Mouse (Mus musculus) limb, embryonic 12.5 days (tissue): ENCODE measurements at regions not wholly inside any gene's neighbourhood (a gene's known extent, or its start where the extent isn't known, plus 50 kb on each side); places are given as distances from the start of the nearest gene placed in this dataset.
A peak's percentile ranks its signal among the peaks of the same experiment; 100 is the strongest.

Experiments
- ATAC-seq: fragments of 200-750 bp; cut with Nextera tagmentation; 2 replicates; pipeline ENCODE4 v1.8.0; 2017; ENCODE audit warnings: low read depth, moderate TSS enrichment; ENCODE audit not compliant: insufficient number of reproducible peaks, insufficient read depth, low FRiP score, low TSS enrichment
- H3K27ac ChIP-seq: fragments of 300-500 bp; sonication (generic); 2 replicates; pipeline ENCODE4 v1.5.1; 2016; ENCODE audit warnings: mild to moderate bottlenecking, moderate library complexity
- H3K27me3 ChIP-seq: fragments of 300-500 bp; sonication (generic); 2 replicates; pipeline ENCODE4 v1.6.1; 2016; ENCODE audit warnings: mild to moderate bottlenecking, moderate library complexity
- H3K36me3 ChIP-seq: fragments of 300-500 bp; sonication (generic); 2 replicates; pipeline ENCODE4 v1.6.1; 2016; ENCODE audit warnings: mild to moderate bottlenecking, moderate library complexity
- H3K4me1 ChIP-seq: fragments of 300-500 bp; sonication (generic); replicated peaks from 2 replicates; pipeline ENCODE4 v1.6.1; 2016
- H3K4me2 ChIP-seq: fragments of 300-500 bp; sonication (generic); 2 replicates; pipeline ENCODE4 v1.6.1; 2016; ENCODE audit warnings: mild to moderate bottlenecking, moderate library complexity
- H3K4me3 ChIP-seq: fragments of 300-500 bp; sonication (generic); replicated peaks from 2 replicates; pipeline ENCODE4 v1.5.1; 2016; ENCODE audit warnings: mild to moderate bottlenecking
- H3K9ac ChIP-seq: fragments of 300-500 bp; sonication (generic); replicated peaks from 2 replicates; pipeline ENCODE4 v1.6.1; 2016; ENCODE audit warnings: mild to moderate bottlenecking, moderate library complexity
- H3K9me3 ChIP-seq: fragments of 300-500 bp; sonication (generic); 2 replicates; pipeline ENCODE4 v1.6.1; 2016; ENCODE audit warnings: mild to moderate bottlenecking, moderate library complexity
- WGBS: fragments of 180-500 bp; shearing (Covaris S2); methylation state at CpG from one replicate; pipeline ENCODE4 v1.1.7; 2016; 5-methylcytosine and 5-hydroxymethylcytosine counted together

DNA sequence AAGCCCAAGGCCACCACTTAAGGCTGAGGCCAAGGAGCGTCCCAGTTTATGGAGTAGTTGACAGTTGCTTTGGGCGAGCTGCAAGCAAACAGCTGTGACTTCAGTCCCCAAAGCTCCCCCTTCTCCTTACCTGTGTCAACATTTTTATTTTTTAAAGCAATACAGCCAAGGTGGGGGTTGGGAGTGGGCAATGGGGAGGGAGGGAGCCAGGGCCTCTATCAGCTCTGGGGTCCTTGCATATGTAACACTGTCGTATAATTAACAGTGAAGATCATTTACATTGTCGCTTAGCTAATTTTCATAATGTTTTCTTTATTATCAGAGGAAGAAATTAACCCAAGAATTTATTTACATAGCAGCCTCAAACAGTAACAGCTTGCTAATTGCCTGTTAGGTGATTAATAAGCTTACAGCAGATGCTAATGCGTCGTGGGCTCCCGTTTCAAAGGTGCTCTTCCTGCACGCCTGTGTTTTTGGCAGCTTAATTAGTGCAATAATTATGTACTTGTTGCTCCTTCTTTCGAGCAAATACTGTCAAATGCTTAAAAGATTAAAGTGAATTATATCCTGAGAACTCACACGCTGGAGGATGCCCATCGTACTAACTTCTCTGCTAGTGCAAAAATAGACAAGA lies 227.4 kb upstream of the Tle3 start:
- Histone ChIP-seq H3K36me3 (no peaks in the 10 kb centered on the region), H3K9ac (no peak overlapping the region), H3K4me3 (no peak overlapping the region), H3K4me1 (peaks cover 3% of the 10 kb centered on the region; the same call in 1 of the 2 replicates), H3K27ac (no peak overlapping the region), H3K27me3 (peaks cover 9% of the 10 kb centered on the region; the same call in 1 of the 2 replicates), H3K4me2 (no peak overlapping the region), H3K9me3 (no peaks in the 10 kb centered on the region)
- no peak for ATAC-seq
- 38% methylated on average over 11 of the region's 11 CpGs for WGBS

GRCm38 (mm10) chr9:61145738-61146137 lies 226.4 kb upstream of the Tle3 start:
- H3K9me3 ChIP-seq = no peaks in the 10 kb centered on the region
- H3K27me3 ChIP-seq = peaks cover 9% of the 10 kb centered on the region; the same call in 1 of the 2 replicates
- WGBS = 82% methylated on average over 8 of the region's 8 CpGs
- H3K4me2 ChIP-seq = no peak overlapping the region
- no peak overlapping the region for H3K27ac ChIP-seq
- no peak overlapping the region for H3K4me3 ChIP-seq
- no peaks in the 10 kb centered on the region for H3K36me3 ChIP-seq
- no peak for ATAC-seq
- H3K9ac ChIP-seq = no peak overlapping the region
- peaks cover 3% of the 10 kb centered on the region; the same call in 1 of the 2 replicates for H3K4me1 ChIP-seq

- H3K27me3 ChIP-seq = peaks cover 5% of the 10 kb centered on the region; the same call in 1 of the 2 replicates
- H3K9ac ChIP-seq = no peak overlapping the region
- peaks cover 16% of the 10 kb centered on the region for H3K4me1 ChIP-seq
- H3K27ac ChIP-seq = no peak overlapping the region
- WGBS = 84% methylated on average over 4 of the region's 4 CpGs
- H3K4me3 ChIP-seq = no peak overlapping the region
- no peaks in the 10 kb centered on the region for H3K36me3 ChIP-seq
- no peak overlapping the region for H3K4me2 ChIP-seq
- no peak for ATAC-seq
- no peaks in the 10 kb centered on the region for H3K9me3 ChIP-seq
Observed at GRCm38 (mm10) chr9:61151201-61151600, 221.0 kb upstream of the Tle3 start.

GRCm38 (mm10) chr9:61151901-61152337 lies 220.2 kb upstream of the Tle3 start:
- no peak overlapping the region for H3K27ac ChIP-seq
- no peak overlapping the region for H3K4me2 ChIP-seq
- H3K9ac ChIP-seq = no peak overlapping the region
- no peak for ATAC-seq
- 0 out of 2 replicates have a peak, but pooled peaks cover 4% of the 10 kb centered on the region for H3K9me3 ChIP-seq
- H3K27me3 ChIP-seq = peaks cover 5% of the 10 kb centered on the region
- H3K4me1 ChIP-seq = peaks cover 16% of the 10 kb centered on the region
- H3K4me3 ChIP-seq = no peak overlapping the region
- H3K36me3 ChIP-seq = no peaks in the 10 kb centered on the region
- 50% methylated on average over 12 of the region's 12 CpGs for WGBS

GRCm38 (mm10) chr9:61154721-61155120 lies 217.4 kb upstream of the Tle3 start:
- no peak for ATAC-seq
- H3K27ac ChIP-seq = no peak overlapping the region
- no peak overlapping the region for H3K4me3 ChIP-seq
- no peaks in the 10 kb centered on the region for H3K36me3 ChIP-seq
- H3K9me3 ChIP-seq = 0 out of 2 replicates have a peak, but pooled peaks cover 6% of the 10 kb centered on the region
- peaks cover 11% of the 10 kb centered on the region for H3K27me3 ChIP-seq
- WGBS = 33% methylated on average over 6 of the region's 6 CpGs
- H3K4me2 ChIP-seq = no peak overlapping the region
- H3K4me1 ChIP-seq = peaks cover 23% of the 10 kb centered on the region
- no peak overlapping the region for H3K9ac ChIP-seq

DNA sequence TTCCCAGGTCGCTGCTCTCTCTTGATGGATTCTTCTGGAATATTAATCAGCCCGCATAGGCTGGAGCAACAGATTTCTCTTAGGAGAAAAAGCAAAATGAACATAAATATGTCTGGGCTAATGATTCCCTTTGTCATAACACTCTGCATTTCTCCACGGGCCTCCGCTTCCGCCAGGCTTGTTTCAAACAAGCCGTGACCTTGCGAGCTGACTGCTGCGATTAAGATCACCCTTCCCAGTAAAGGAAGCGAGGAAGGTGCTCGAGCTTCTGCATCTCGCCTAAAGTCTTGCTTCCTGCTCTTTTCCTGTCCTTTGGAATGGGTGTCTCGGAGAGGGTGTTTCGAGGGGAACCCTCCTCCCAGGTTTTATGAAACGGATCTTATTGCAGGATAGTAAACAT lies 216.3 kb upstream of the Tle3 start:
- H3K4me1 ChIP-seq = peaks cover 23% of the 10 kb centered on the region
- H3K4me3 ChIP-seq = no peak overlapping the region
- H3K27me3 ChIP-seq = peaks cover 13% of the 10 kb centered on the region
- H3K36me3 ChIP-seq = no peaks in the 10 kb centered on the region
- no peak overlapping the region for H3K27ac ChIP-seq
- H3K4me2 ChIP-seq = no peak overlapping the region
- no peak for ATAC-seq
- no peak overlapping the region for H3K9ac ChIP-seq
- 0 out of 2 replicates have a peak, but pooled peaks cover 6% of the 10 kb centered on the region for H3K9me3 ChIP-seq
- WGBS = 43% methylated on average over 14 of the region's 14 CpGs

DNA sequence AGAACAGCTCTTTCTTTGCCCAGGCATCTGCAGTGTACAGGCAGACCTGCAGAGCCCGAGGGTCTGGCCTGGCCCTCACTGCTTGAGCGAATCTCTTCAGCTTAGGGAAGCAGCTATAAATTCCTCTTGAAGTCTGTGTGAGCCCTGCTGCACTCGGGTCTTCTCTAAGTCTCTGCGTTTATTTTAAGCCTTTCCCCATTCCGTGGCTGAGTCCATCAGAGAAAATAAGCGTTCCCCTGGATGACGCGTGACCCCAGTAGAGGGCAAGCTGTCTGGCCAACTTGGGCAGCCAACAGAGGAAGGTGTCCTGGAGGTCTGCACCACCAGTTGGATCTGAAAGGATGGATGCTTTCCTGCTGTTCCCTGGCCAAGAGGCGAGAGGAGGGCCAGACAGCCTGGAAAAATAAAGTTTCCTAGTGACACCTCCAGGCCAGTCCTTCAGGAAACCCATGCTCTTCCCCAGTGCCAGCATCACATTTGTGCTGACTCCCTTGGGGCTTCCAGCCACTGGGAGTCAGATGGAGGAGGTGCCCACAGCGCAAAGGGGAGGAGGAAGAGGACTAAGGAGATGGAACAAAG lies 213.9 kb upstream of the Tle3 start:
- H3K27me3 ChIP-seq = peaks cover 17% of the 10 kb centered on the region
- H3K4me2 ChIP-seq = no peak overlapping the region
- 38% methylated on average over 10 of the region's 10 CpGs for WGBS
- H3K9me3 ChIP-seq = 0 out of 2 replicates have a peak, but pooled peaks cover 6% of the 10 kb centered on the region
- H3K4me1 ChIP-seq = peaks cover 38% of the 10 kb centered on the region
- H3K36me3 ChIP-seq = no peaks in the 10 kb centered on the region
- H3K4me3 ChIP-seq = no peak overlapping the region
- no peak for ATAC-seq
- H3K27ac ChIP-seq = no peak overlapping the region
- no peak overlapping the region for H3K9ac ChIP-seq

GRCm38 (mm10) chr9:61159159-61159558 lies 213.0 kb upstream of the Tle3 start:
- Histone ChIP-seq H3K9ac (no peak overlapping the region), H3K27ac (no peak overlapping the region), H3K27me3 (peaks cover 17% of the 10 kb centered on the region), H3K4me2 (no peak overlapping the region), H3K36me3 (no peaks in the 10 kb centered on the region), H3K4me3 (no peak overlapping the region), H3K4me1 (peaks cover 47% of the 10 kb centered on the region), H3K9me3 (0 out of 2 replicates have a peak, but pooled peaks cover 6% of the 10 kb centered on the region)
- no peak for ATAC-seq
- WGBS = 78% methylated on average over 2 of the region's 2 CpGs

DNA sequence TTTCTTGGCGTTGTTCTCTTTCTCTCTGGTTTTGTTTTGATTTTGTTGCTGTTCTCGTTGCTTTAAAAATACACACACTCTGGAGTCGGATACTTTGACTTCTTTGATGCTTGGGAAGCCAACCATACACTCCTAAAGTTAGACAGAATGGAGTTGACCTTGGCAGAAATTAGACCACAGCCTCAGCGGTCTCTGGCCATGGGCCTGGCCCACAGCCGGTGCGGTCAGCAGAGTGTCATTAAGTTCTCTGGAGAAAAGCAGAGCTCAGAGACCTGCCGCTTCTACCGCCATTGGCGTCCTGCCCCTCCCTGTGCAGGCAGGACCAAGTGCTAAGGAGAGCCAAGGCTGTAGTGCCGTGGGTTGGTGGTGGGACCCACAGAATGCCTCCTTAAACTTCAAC lies 212.6 kb upstream of the Tle3 start:
- Histone ChIP-seq H3K9ac (no peak overlapping the region), H3K4me1 (peaks cover 49% of the 10 kb centered on the region), H3K36me3 (no peaks in the 10 kb centered on the region), H3K27me3 (peaks cover 20% of the 10 kb centered on the region), H3K9me3 (0 out of 2 replicates have a peak, but pooled peaks cover 6% of the 10 kb centered on the region), H3K4me2 (no peak overlapping the region), H3K27ac (no peak overlapping the region), H3K4me3 (no peak overlapping the region)
- 76% methylated on average over 10 of the region's 10 CpGs for WGBS
- ATAC-seq = no peak

DNA sequence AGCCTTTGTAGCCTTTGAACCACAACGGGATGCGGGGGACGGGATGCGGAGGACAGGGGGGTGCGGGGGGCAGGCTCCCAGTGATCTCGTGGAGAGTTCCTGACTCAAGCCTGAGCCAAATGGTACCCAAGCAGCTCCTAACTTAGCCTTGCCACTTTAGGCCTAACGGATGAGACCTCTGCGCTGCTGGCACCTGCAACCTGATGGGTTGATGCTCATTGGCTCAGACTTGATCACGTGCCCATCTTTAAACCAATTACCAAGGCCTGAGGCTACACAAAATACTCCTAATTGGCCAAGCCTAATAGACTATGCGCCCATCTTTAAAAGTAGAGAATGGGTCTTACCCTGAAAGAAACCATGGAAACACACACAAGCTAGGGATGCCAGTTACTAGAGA lies 209.3 kb upstream of the Tle3 start:
- H3K9me3 ChIP-seq = no peaks in the 10 kb centered on the region
- H3K36me3 ChIP-seq = no peaks in the 10 kb centered on the region
- H3K4me2 ChIP-seq = no peak overlapping the region
- ATAC-seq = no peak
- no peak overlapping the region for H3K27ac ChIP-seq
- H3K4me1 ChIP-seq = peaks cover 50% of the 10 kb centered on the region
- H3K4me3 ChIP-seq = no peak overlapping the region
- no peak overlapping the region for H3K9ac ChIP-seq
- peaks cover 37% of the 10 kb centered on the region for H3K27me3 ChIP-seq
- WGBS = 81% methylated on average over 10 of the region's 10 CpGs

DNA sequence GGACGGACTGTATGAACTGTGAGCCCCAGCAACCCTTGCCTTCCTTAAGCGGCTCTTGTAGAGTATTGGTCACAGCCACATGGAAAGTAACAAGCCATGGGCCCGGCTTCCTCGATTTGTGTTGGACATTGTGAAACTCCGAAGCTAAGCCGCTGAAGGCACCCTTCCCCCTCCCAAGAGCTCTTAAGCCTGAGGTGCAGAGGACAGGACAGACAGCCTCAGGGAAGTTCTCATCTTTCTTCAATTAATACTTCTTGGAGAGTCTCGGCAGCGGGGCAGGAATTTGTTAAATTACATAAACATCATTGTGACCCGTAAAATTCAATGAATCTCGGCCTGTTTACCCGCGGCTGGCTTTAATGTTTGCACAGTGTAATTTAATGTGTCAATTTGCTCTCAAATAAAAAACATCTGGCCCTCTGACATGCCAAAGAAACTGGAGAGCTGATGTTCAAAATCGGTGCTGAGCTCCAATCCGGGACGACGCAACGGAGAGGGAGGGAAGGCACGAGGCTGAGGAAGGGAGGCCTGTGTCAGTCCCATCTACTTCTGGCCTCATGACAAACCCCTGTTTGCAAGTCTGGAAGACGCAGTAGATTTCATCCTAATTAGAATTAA lies 208.4 kb upstream of the Tle3 start:
- no peak overlapping the region for H3K4me3 ChIP-seq
- ATAC-seq = no peak; the same call in 1 of the 2 replicates

More for the DNA sequence above, 208.4 kb upstream of the Tle3 start:
- 8% methylated on average over 19 of the region's 19 CpGs for WGBS
- Histone ChIP-seq H3K4me1 (peaks cover 52% of the 10 kb centered on the region), H3K4me2 (peak overlapping the region; percentile 28), H3K36me3 (no peaks in the 10 kb centered on the region), H3K27ac (peak overlapping the region; percentile 42; the same call in 1 of the 2 replicates), H3K9me3 (no peaks in the 10 kb centered on the region), H3K27me3 (peaks cover 36% of the 10 kb centered on the region), H3K9ac (no peak overlapping the region)
